Mouse (Mus musculus) megakaryocyte progenitor cell, adult 5-6 weeks (primary cell): ENCODE data around the gene Tbc1d16. TPM values are rescaled to one million over a fixed set of nuclear protein-coding genes. Genes with fewer than 3 reads are reported as not detected.

ENCODE experiments used
- ATAC-seq: replicated peaks from 2 replicates; pipeline ENCODE4 v1.8.0; 2016; ENCODE audit warnings: mild to moderate bottlenecking, moderate TSS enrichment, inconsistent platforms; ENCODE audit not compliant: poor library complexity
- total RNA-seq, 2 experiments: library from RNA; stranded (forward) in 1 of 2; stranded (reverse) in 1 of 2; fragments of 157-497, 149-512 nt in 1 of 2; fragments of 200-1000 nt in 1 of 2; gene quantifications; 2 replicates each; pipeline versions ENCODE4 v1.2.3 to v1.2.4; 2015 to 2017

Gene Tbc1d16
- total RNA-seq, 2 experiments from 2014 or later = 2.1 TPM

DNA sequence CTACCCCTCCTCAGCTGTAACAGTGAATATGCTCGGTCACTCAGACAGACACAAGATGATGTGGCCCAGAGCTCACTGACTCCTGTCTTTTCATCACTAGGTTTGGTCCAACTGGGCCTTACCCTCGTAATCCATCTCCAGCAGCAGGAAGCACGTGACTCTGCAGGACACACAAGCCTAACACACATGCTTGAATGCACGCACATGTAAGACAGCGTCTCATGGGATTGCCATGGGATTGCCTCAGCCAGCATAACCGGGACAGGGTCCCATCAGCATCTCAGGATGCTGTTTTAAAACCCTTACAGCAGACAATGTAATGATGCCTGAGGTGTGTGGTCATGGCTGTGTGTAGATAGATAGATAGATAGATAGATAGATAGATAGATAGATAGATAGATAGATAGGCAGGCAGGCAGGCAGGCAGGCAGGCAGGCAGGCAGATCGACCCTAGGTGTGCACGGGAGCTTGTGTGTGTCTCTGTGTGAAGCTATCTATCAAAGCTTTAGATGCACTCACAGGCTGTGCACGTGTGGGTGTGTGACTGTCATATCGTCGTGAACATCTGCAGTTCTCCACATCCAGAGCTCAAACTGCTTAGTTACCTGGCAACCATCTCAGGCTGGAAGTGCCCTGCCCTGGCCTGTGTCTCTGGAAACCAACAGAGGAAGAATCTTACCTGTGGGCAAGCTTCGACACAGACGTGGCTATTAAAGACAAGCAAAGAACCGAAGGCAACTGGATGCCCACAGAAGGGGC, 47.3 kb downstream of the Tbc1d16 start:
- ATAC-seq = no peak

DNA sequence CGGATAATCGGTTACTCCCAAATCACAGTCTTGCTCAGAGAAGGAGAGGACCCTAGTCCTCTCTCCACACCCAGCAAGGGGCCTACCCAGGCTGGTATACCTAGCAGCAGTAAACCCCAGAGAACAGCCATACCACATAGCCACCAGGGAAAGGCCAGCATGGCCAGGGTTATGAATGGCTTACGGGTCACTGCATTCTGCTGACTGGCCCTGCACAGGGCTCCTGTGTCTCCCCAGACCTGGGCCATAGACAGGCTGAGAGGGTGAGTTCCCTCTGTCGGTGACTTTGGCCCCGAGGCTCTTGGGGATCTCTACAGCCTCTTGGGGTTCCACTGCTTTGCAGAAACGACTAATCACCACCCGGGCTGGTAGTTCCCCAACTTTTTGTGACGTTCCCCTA, 50.0 kb downstream of the Tbc1d16 start:
- ATAC-seq = no peak

GRCm38 (mm10) chr11:119176389-119177179, 51.7 kb downstream of the Tbc1d16 start:
- no peak for ATAC-seq

DNA sequence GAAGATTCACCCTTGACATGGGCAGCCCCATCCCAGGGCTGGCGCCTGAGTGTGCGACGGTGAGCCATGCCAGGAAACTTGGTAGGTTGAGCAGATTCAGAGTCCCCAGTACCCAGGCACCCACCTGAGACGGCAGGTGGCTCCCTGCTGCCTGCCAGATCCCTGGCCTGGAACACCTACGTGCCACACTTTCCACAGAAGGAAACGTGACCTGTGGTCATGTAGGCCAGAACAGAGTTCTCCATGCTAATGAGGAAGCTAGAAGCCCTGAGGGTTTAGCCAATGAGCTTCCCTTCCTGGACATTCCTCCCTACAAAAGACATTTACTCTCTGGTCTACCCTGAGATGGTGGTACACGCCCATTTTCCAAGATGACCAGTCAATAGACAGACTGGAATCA, 56.7 kb downstream of the Tbc1d16 start:
- ATAC-seq = no peak

DNA sequence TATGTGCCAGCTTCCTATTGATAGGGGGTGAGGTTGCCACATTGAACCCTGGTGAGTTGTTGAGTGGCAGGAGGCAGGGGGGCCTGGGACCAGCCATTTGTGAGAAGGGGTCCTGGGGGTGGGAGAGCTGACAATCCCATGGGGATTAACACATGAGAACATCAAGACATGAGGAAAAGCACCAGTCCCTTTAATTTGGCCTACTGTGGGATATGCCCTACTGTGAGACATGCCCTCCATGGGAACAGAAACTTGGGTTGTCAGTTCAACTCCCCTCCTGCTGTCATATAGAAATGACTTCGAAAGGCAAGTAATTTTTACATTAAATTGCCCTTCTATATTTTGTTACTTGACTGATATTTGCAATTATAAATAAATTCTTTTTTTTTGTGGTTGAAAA, 59.4 kb downstream of the Tbc1d16 start:
- no peak for ATAC-seq

DNA sequence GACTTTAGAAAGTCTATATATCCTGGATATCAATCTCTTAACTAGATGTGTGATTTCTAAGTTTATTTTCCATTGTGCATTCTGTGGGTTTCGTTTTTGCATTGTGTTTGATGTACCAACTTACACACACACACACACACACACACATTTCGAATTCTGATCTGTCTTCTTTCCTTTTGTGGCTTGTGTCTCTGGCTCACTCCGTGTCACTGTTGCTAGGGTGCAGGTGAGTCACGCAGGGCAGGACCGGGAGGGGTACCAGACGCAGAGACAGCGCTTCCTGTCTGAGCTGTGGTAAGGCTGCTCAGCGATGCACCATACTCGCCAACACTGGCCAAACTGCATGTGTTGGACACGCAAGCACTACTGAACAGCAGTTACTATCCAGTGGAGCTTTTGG, 62.3 kb downstream of the Tbc1d16 start:
- ATAC-seq = peak; percentile 75

DNA sequence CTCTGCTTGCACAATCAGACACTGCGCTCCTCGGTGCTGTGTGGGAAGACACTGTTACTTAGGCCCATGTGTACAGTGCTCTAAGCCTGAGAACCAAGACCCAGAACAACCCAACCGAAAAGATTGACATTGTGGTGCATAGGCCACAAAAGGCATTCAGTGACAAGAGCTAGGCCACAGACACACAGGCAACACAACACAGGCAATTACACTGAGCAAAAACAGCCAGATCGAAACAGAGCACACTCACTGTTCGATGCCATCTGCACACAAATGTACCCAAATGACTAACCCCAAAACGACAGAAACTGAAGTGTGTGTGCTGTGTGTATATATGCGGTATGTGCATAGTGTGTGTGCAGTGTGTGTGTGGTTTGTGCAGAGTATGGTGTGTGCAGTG, 63.9 kb downstream of the Tbc1d16 start:
- ATAC-seq = no peak

- no peak for ATAC-seq
Observed at GRCm38 (mm10) chr11:119163734-119163992, 64.6 kb downstream of the Tbc1d16 start.

- ATAC-seq = no peak
Observed at GRCm38 (mm10) chr11:119162959-119163733, 65.2 kb downstream of the Tbc1d16 start.

- ATAC-seq = no peak
Observed at GRCm38 (mm10) chr11:119161665-119162064, 66.6 kb downstream of the Tbc1d16 start.

- ATAC-seq = no peak
Observed at GRCm38 (mm10) chr11:119160050-119160449, 68.2 kb downstream of the Tbc1d16 start.

GRCm38 (mm10) chr11:119159496-119159895, 68.8 kb downstream of the Tbc1d16 start:
- ATAC-seq = no peak

GRCm38 (mm10) chr11:119157377-119158189, 70.7 kb downstream of the Tbc1d16 start:
- ATAC-seq = no peak

DNA sequence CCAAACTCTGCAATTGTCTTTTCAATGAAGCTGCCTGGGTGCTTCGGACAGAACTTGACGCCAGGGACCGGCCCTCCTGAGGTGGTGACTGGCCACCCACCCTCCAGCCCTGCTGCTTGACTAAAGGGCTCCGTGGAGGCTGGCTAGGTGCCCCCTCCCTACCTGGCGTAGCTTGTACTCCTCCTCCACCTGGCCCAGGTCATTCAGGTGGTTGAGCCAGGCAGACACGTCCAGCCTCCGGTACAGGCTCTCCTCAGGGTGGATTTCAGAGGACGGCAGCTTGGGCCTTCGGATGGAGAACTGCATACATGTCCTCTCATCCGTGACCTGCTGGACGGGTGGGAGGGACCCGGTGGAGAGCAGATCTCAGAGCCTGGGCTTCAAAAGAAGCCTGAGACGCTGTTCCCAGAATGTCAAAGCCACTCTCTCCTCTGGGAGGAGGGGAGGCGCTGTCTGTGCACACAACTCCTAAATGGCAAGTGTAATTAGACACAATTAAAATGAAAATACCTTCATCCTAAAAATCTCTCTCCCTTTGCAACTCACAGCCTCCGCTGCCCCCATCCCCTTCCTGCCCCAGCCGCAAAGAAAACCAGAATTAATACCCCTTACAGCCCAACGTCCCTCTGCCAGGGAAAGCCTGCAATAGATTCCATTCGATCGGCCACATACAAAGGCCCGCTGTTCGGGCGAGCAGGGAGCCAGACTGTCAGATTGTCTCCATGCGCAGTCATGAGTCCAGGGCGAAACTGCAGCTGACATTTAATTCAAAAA, 71.6 kb downstream of the Tbc1d16 start:
- ATAC-seq = no peak

DNA sequence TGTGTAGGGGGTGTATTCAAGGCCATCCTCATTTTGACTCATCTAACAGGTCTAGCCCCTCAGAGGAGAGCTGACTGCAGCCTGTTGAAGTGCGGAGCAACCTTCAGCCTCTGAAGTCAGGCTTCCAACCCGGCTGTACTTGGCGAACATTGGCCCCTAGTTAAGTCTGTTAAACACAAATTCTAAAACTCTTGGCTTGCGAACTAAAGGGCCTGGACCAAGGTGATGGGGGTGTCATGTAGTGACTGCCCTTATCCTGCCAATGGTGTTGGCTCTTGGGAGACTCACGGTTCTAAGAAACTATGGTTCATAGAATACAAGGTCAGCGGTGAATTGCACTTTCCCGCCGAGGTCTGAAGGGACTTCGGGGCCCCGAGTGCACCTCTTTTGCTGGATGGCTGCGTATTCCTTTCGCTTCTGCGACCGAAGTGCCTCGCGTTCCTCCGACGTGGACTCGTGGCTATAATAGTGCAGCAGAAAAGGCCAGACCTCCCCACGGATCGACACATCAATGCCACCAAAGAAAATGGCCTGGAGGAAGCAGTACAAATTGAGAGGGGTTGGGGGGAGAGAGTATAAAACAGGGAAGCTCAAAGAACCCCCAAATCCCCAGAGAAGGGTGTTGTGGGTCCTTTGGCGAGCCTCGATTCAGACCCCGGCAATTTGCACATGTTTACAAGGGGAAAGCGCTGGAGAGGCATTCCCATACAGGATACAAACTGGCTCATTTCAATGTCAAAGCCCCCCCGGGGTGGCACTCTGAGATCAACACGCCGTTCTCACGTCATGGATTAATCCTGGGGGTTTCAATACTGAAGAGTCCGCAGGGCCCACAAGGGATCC, 72.4 kb downstream of the Tbc1d16 start:
- no peak for ATAC-seq

- no peak for ATAC-seq
Observed at GRCm38 (mm10) chr11:119152321-119152831, 75.9 kb downstream of the Tbc1d16 start.

DNA sequence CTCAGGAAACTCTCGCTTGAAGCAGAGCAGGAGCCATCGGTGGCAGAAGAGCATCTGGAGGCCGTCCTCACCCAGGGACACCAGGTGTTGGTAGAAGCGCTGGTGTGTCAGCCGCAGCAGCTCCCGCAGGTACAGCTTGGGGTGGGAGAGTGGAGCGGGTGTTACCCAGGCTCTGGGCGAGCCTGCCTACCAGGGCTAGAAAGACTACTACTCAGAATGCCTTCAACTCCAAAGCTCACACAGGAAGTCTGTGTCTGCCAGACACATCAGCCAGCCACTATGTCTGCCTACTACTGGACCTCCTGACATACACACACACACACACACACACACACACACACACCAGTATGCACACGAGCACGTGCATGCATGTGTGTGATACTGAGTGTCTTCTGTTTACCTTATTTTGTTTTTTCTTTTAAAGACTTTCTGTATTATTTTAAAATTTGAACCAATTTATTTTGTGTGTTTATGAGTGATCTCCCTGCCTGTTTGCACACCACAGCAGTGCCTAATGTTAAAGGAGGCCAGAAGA, 77.2 kb downstream of the Tbc1d16 start:
- no peak for ATAC-seq

GRCm38 (mm10) chr11:119150442-119150841, 77.9 kb downstream of the Tbc1d16 start:
- ATAC-seq = no peak

GRCm38 (mm10) chr11:119148829-119149228, 79.5 kb downstream of the Tbc1d16 start:
- no peak for ATAC-seq
